Mouse (Mus musculus) mouse trophoblast stem cell (cell line): ENCODE results near the gene Mageb2.
"Not testable (repeated sequence)": the region's sequence is repeated elsewhere in the genome, so short reads cannot be mapped to it uniquely, and the experiment has no call there.

Source experiments
- in situ Hi-C, 2 experiments: fragments of 300-500 bp; cut with MseI, MboI; formaldehyde crosslinking; loops; 2 replicates in 1 of 2; 3 replicates in 1 of 2; pipeline ENCODE4 v1.15.1; 2025

Mageb2 gene

GRCm38 (mm10) chrX:91331390-91331789, at the start of gene Mageb2:
TSS of gene Mageb2 (plus strand) at chrX:91331690.
- in situ Hi-C loops, result not testable (repeated sequence)

- in situ Hi-C loops, result not testable (repeated sequence)
These were observed 18.2 kb upstream of the Mageb2 start for GRCm38 (mm10) chrX:91313256-91313655.
